Comparison of ENCODE assay signal across 9 mouse cellular contexts in genomic region chr10:50897530-50898471, GRCm38 (mm10). TPM values are rescaled to one million over a fixed set of nuclear protein-coding genes. Genes with fewer than 3 reads are reported as not detected.
A peak's percentile ranks its signal among the peaks of the same experiment; 100 is the strongest.
DNase-seq lines count a peak whose midpoint lies in the region; ATAC-seq lines count a peak whose summit lies in the region.
"Had no signal": no experiment of that assay in that cellular context is flagged by ENCODE, and none has a peak within 500 bp of the region (broad histone marks: within the 10 kb centered on the region; RNA-seq: fewer than 3 reads in every experiment).

No protein-coding gene starts in this region.

- DNase-seq in hindbrain, embryonic 11.5 days (ENCODE audit: low spot score), result peak; percentile 77
- DNase-seq in fibroblast of lung, adult 2 months (ENCODE audit: low read depth), result peak; percentile 75
- no peak for DNase-seq in testis, postnatal 10 days (ENCODE audit: low spot score)
- no peak for DNase-seq in spleen, adult 18-20 months
- DNase-seq in left cerebral cortex, adult 8-10 months (ENCODE audit: low spot score in 2 of 2), result no peak

- WGBS in hindbrain, embryonic 11.5 days, result 2% methylated on average over 32 of the region's 32 CpGs
- 1% methylated on average over 32 of the region's 32 CpGs for WGBS in hindbrain, embryonic 16.5 days
- 1% methylated on average over 32 of the region's 32 CpGs for WGBS in limb, embryonic 13.5 days

- H3K9me3 ChIP-seq in hindbrain, embryonic 11.5 days (ENCODE audit: control insufficient read depth, low read length), result no peaks in the 10 kb centered on the region
- no peaks in the 10 kb centered on the region for H3K9me3 ChIP-seq in hindbrain, embryonic 16.5 days (ENCODE audit: control insufficient read depth, low read length)
- no peaks in the 10 kb centered on the region for H3K9me3 ChIP-seq in limb, embryonic 13.5 days

- ATAC-seq in hindbrain, embryonic 11.5 days (ENCODE audit: low FRiP score), result no peak
- no peak for ATAC-seq in hindbrain, embryonic 16.5 days
- peak; percentile 57 for ATAC-seq in CD4-positive, CD25-positive, alpha-beta regulatory T cell, adult 4 months
- no peak for ATAC-seq in limb, embryonic 13.5 days (ENCODE audit: low FRiP score, low read depth)

- no peak overlapping the region for H3K9ac ChIP-seq in hindbrain, embryonic 11.5 days (ENCODE audit: low read depth, low read length)
- H3K9ac ChIP-seq in hindbrain, embryonic 16.5 days (ENCODE audit: low read depth, low read length), result no peak overlapping the region
- H3K9ac ChIP-seq in limb, embryonic 13.5 days, result no peak overlapping the region

- H3K4me3 ChIP-seq in hindbrain, embryonic 11.5 days (ENCODE audit: low read depth, low read length), result no peak overlapping the region
- H3K4me3 ChIP-seq in hindbrain, embryonic 16.5 days (ENCODE audit: low read length), result no peak overlapping the region
- H3K4me3 ChIP-seq in limb, embryonic 13.5 days, result peak overlapping the region; percentile 12; the same call in 1 of the 2 replicates

- peaks cover 71% of the 10 kb centered on the region for H3K27me3 ChIP-seq in hindbrain, embryonic 11.5 days (ENCODE audit: control insufficient read depth, insufficient read depth, low read length)
- H3K27me3 ChIP-seq in hindbrain, embryonic 16.5 days (replicated peaks; ENCODE audit: control insufficient read depth, insufficient read depth, low read length), result peaks cover 49% of the 10 kb centered on the region
- H3K27me3 ChIP-seq in limb, embryonic 13.5 days, result peaks cover 80% of the 10 kb centered on the region

- H3K36me3 ChIP-seq in hindbrain, embryonic 11.5 days (ENCODE audit: control insufficient read depth, insufficient read depth, low read length), result no peaks in the 10 kb centered on the region
- no peaks in the 10 kb centered on the region for H3K36me3 ChIP-seq in hindbrain, embryonic 16.5 days (ENCODE audit: control insufficient read depth, insufficient read depth, low read length)
- no peaks in the 10 kb centered on the region for H3K36me3 ChIP-seq in limb, embryonic 13.5 days

- H3K4me1 ChIP-seq in hindbrain, embryonic 11.5 days (replicated peaks; ENCODE audit: control insufficient read depth, insufficient read depth, low read length), result peaks cover 8% of the 10 kb centered on the region; the same call in 1 of the 2 replicates
- H3K4me1 ChIP-seq in hindbrain, embryonic 16.5 days (ENCODE audit: control insufficient read depth, insufficient read depth, low read depth, low read length), result peaks cover 13% of the 10 kb centered on the region
- H3K4me1 ChIP-seq in limb, embryonic 13.5 days, result peaks cover 13% of the 10 kb centered on the region

- no peak overlapping the region for H3K4me2 ChIP-seq in hindbrain, embryonic 11.5 days (replicated peaks; ENCODE audit: low read depth, low read length)
- H3K4me2 ChIP-seq in hindbrain, embryonic 16.5 days (ENCODE audit: low read length), result no peak overlapping the region
- H3K4me2 ChIP-seq in limb, embryonic 13.5 days (replicated peaks), result no peak overlapping the region

- H3K27ac ChIP-seq in hindbrain, embryonic 11.5 days (ENCODE audit: low read depth, low read length), result no peak overlapping the region
- no peak overlapping the region for H3K27ac ChIP-seq in hindbrain, embryonic 16.5 days (ENCODE audit: low read depth, low read length)
- no peak overlapping the region for H3K27ac ChIP-seq in limb, embryonic 13.5 days

RNA-seq across cellular contexts. Expression of gene Sim1, which starts 3.2 kb away (rescaled TPM):
- polyA plus RNA-seq in hindbrain, embryonic 11.5 days (2014; fragmentation: Nextera tagmentation; extraction: Ambion mirVana), result 0.90 and 1.1 TPM in 2 replicates
- 0.05 and 0.17 TPM in 2 replicates for polyA plus RNA-seq in hindbrain, embryonic 16.5 days (2015; fragmentation: Nextera tagmentation; extraction: Ambion mirVana)
- not detected for polyA plus RNA-seq in CD4-positive, CD25-positive, alpha-beta regulatory T cell, adult 4 months (2017; shearing (Covaris generic))
- 0.45 and 1.2 TPM in 2 replicates for polyA plus RNA-seq in limb, embryonic 13.5 days (2015; fragmentation: Nextera tagmentation; extraction: Ambion mirVana)
- total RNA-seq in left cerebral cortex, adult 8-10 months (2022), result under 1 TPM; 0.06 to 0.60 (median 0.44) TPM
- polyA plus RNA-seq: heart, embryonic 16.5 days had no signal

Comparison
In these comparisons a context has a peak if more than half of its experiments do, and no peak if none do; other contexts are left out.
1. DNase-seq: peak in hindbrain, embryonic 11.5 days (single experiment) and fibroblast of lung, adult 2 months (single experiment); none in testis, postnatal 10 days (single experiment), spleen, adult 18-20 months (0 of 2) and left cerebral cortex, adult 8-10 months (0 of 2).